Mouse (Mus musculus) inflammation-experienced regulatory T-cells, adult 6 months (primary cell): ENCODE results near the gene Zfp575. TPM values are rescaled to one million over a fixed set of nuclear protein-coding genes. Genes with fewer than 3 reads are reported as not detected.
A peak's percentile ranks its signal among the peaks of the same experiment; 100 is the strongest.

Source experiments
- ATAC-seq: one replicate; pipeline ENCODE4 v1.8.0; 2017
- polyA plus RNA-seq, 3 experiments: library from polyadenylated mRNA; unstranded; fragments of 100-300 nt; shearing (Covaris generic); gene quantifications; one replicate each; pipeline ENCODE4 v1.2.1; 2017

Gene Zfp575
- polyA plus RNA-seq, 3 experiments from 2014 or later: 0.13 to 0.20 TPM; not detected in 1

DNA sequence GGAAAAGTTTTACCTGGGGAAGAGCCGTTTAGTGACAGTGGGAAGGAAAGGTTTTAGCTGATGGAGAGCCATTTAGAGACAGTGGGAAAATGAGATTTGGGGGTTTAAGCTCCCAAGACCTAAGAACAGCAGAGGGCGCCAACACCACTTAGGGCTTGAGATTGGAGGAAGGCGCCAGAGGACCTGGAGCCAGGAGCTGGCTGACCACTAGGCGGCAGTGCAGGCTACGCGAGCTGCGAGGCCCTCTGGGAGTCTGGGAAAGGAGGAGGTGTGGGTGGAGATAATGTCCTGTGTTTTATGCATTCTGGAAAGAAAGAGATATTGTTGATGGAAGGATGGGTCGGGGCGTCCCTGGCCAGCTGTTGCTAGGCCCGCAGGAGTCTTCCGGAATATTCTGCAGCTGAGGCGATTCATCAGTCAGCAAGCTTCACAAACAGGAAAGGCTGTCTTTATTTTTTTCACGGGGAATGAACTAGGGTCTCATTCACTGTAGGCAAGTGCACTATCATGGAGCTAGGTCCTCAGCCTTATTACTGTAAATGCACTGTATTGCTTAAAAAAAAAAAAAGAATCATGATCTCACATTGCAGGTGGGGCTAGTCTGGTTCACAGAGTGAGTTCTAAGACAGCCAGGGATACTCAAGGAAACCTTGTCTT, 13.6 kb upstream of the Zfp575 start:
- ATAC-seq: peak; percentile 88

GRCm38 (mm10) chr7:24599211-24600067, 12.0 kb upstream of the Zfp575 start:
- ATAC-seq: no peak

DNA sequence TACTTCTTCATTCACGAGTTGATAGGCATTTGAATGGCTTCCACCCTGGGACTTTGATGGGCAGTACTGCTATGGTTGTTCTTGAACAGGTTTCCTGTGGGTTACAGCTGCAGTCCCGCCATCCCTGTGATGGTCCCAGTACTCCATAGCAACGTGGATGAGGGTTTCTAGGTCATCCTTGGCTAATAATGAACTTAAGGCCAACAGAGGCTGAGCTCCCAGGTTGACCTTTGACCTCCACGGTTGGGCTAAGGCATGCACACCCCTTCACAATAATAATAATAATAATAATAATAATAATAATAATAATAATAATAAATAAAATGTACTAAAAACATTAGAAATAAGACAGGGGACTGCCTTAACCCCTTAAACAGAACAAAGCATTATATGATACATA, 10.7 kb upstream of the Zfp575 start:
- no peak for ATAC-seq

- ATAC-seq: no peak
Observed at GRCm38 (mm10) chr7:24595464-24595863, 8.0 kb upstream of the Zfp575 start.

GRCm38 (mm10) chr7:24594309-24594803, 6.9 kb upstream of the Zfp575 start:
- ATAC-seq: no peak

DNA sequence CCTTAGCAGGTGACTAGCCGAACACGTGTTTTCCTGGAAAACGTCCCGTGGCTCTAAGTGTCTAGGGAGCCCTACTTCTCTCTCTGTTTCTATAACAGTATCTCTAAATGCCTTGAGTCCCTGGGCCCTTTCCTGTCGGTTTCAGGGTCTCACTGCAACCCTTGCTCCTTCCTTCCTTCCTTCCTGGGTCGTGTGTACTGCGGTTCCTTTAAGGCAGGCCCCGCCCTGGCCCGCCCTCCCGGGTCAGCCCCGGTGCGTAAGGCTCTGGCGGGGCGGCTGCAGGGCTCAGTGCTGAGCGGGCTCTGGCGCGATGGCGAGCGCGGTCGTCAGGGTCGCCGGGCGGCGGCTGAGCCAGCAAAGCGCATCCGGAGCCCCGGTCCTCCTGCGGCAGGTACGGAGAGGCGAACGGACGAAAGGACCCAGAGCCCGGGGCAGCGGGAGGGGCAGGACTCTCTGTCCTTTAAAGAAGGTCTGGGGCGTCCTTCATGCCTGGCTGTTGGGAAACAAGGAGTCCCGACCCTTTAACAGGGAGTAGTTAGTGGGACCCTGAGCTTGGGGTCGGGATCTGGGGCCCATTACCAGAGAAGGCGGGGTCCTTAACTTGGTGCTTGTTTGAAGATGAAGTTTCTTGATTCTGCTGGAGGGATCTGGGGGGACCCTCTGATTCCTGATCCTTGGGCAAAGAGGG, 6.3 kb upstream of the Zfp575 start:
- ATAC-seq: peak; percentile 88

DNA sequence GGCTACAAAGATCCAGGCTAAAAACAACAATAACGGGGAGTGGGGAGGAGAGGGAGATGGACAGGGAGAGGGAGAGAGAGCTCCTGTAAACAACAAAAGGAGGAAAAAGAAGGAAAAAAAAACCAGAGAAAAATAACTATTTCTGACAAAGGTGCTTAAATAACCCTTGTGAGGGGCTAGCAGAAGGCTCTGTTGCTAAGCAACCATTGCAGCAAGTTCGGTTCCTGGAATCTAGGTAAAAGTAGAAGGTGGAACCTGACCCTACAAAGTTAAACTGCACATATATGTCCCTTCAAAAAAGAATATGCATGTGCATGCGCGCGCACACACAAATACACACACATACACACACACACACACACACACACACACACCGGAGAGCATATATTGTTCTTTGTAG, 5.3 kb upstream of the Zfp575 start:
- no peak for ATAC-seq

DNA sequence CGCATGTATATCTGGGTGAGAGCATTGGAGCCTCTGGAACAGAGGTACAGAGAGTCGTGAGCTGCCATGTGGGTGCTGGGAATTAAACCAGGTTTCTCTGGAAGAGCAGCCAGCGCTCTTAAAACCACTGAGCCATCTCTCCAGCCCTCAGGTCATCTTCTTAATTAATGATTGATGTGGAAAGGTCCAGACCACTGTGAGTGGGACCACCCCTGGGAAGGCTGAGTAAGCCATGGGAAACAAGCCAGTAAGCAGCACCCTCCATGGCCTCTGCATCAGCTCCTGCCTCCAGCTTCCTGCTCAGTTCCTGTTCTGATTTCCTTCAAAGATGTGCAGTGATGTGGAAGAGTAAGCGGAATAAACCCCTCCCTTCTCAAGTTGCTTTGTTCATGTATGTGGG, 4.7 kb upstream of the Zfp575 start:
- no peak for ATAC-seq

DNA sequence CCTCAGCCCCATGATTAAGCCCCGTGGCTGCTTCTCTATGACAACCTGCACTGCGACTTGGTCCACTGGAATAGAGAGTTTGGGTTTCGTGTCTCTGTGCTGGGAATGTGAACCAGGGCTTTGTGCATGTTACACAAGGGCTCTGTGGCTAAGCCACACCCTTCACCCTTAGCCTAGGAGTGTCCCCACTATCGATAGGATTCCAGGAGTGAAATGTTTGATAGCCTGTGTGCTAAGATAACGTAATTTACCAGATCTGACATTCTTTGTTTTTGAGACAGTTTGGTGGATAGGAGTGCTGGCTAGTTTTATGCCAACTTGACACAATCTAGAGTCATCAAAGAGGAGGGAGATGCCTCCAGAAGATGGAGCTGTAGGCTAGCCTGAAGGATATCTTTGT, 4.3 kb upstream of the Zfp575 start:
- ATAC-seq: no peak

GRCm38 (mm10) chr7:24588336-24588735, 895 bp upstream of the Zfp575 start:
- no peak for ATAC-seq

- ATAC-seq: no peak
Observed at GRCm38 (mm10) chr7:24586828-24587227, 613 bp downstream of the Zfp575 start.

- no peak for ATAC-seq
Observed at GRCm38 (mm10) chr7:24585995-24586394, 1.4 kb downstream of the Zfp575 start.

GRCm38 (mm10) chr7:24584876-24585275, 2.6 kb downstream of the Zfp575 start:
- ATAC-seq: no peak

DNA sequence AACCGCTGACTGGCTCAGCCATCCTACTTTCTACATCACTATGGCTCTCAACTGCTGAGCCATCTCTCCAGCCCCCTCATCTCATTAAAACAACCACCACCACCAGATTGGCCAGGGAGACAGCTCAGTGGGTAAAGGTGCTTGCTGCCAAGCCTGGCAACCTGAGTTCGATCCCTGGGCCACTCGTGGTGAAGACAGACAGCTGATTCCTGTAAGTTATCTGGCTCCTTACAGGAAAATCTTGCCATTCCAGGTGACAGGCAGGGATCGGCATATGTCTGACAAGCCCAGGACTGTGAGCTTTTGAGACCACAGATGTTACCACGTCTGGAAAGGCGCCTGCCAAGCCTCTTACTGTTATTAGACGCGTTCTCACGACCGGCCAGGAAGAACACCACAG, 9.6 kb downstream of the Zfp575 start:
- no peak for ATAC-seq

- ATAC-seq: no peak
Observed at GRCm38 (mm10) chr7:24574224-24574796, 13.1 kb downstream of the Zfp575 start.

- ATAC-seq: no peak
Observed at GRCm38 (mm10) chr7:24572455-24572854, 15.0 kb downstream of the Zfp575 start.

DNA sequence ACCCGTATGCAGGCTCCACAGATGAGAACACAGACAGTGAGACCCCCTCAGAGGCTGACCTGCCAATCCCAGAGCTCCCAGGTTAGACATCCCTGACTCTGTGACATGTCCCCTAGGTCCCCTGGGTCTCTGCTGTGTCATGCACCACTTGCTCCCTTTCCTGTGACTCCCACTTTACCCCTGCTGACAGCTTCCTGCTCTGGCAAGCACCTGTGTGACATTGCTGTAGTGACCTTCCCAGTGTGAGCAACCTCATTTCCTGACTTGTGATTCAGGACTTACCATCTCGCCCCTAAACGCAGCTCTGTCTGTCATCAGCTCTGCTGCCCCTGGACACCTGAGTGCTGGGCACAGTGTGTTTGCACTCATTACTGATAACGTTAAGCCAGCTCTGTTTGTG, 16.4 kb downstream of the Zfp575 start:
- ATAC-seq: no peak

DNA sequence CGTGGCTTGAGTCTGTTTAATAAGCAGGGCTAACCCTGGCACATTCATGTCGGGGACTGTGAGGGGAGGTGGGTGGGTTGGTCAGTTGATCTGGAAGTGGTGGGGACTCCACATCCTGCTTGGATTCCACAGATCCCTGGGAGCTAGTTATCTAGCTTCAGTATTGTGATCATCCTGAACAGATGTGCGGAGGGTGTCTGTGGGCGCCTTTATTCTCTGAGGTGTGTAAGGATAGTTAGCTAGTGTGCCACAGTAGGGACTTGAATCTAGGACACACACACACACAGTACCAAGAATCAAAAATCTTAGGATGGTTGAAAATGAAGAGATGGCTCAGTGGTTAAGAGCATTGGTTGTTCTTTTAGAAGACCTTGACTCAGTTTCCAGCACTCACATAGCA, 18.9 kb downstream of the Zfp575 start:
- no peak for ATAC-seq

- ATAC-seq: no peak
Observed at GRCm38 (mm10) chr7:24566206-24566605, 21.2 kb downstream of the Zfp575 start.

GRCm38 (mm10) chr7:24565627-24566026, 21.8 kb downstream of the Zfp575 start:
- ATAC-seq: no peak

DNA sequence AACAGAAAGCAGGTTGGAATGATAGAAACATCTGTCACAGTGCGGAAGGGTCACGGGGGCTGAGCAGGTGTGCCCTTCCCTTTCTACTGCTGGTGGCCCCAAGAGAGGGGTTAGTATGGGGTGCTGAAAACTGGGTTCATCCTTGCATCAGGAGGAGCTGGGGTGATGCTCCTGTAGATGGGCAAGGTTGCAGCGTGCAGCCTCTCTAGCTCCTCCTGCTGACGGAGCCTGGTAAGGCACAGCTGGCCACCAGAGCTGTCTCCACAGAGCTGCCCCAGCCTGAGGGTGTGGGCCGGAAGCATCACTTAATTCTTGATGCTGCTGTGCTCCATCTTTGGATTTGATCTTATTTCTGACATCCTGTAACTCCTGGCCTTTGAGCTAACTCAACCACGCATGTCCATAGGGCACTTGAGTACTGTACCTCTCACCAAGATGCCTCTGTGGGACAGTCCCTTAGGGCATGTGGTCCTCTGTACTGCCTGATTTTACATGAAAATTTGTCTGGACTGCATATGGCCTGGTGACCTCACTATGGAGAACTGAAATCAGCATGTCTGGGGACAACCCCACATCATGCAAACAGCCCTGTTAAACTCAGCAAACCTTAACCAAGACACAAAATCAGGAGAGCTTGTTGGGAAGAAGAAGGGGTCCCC, 22.7 kb downstream of the Zfp575 start:
- peak; percentile 93 for ATAC-seq

DNA sequence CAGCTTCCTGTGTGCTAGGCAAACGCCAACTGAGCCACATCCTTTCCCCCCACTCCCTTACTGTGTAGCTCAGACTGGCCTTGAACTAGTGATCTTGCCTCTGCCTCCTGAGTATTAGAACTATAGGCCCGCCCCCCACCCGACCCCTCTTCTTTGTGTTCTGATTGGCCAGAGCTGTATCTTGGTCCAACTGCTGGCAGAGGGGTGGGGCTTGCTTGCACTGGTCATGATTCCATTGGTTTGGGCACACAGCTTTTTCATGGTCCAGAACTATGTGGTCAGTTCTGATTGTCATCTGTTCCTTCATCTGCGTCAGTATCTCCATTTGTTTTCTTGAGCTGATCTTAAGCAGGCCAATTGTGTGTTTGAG, 23.6 kb downstream of the Zfp575 start:
- ATAC-seq: no peak
